Mouse (Mus musculus) cerebellum, adult (tissue): ENCODE measurements at regions not wholly inside any gene's neighbourhood (a gene's known extent, or its start where the extent isn't known, plus 50 kb on each side); places are given as distances from the start of the nearest gene placed in this dataset.

Experiments used
- ATAC-seq: cut with Nextera tagmentation; 2 replicates; pipeline ENCODE4 v1.9.2; 2017; ENCODE audit warnings: mild to moderate bottlenecking, moderate library complexity, mixed read lengths; ENCODE audit not compliant: insufficient number of reproducible peaks, low FRiP score, low TSS enrichment

- no peak for ATAC-seq
Observed at GRCm38 (mm10) chr16:87239105-87239504, 114.9 kb upstream of the N6amt1 start.

GRCm38 (mm10) chr16:87234199-87234598, 119.8 kb upstream of the N6amt1 start:
- no peak for ATAC-seq

DNA sequence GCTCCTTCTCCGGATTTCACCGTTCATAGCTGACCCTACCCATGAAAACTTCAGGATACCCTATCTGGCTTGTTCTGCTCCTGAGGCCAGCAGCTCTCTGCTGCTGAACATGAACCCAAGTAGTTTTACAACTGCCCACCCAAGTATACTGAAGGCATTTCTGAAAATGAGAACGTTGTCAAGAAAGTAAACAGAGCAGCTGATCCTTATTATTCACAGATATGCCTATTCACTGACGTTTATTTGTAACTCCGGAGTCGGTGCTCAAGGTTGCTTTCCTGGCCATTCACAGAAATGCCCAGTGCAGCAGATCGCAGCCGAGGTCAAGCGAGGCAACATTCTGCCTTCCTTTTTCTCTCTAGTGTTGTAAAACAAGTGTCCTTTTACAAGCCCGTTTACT, 128.4 kb upstream of the N6amt1 start:
- ATAC-seq: no peak

DNA sequence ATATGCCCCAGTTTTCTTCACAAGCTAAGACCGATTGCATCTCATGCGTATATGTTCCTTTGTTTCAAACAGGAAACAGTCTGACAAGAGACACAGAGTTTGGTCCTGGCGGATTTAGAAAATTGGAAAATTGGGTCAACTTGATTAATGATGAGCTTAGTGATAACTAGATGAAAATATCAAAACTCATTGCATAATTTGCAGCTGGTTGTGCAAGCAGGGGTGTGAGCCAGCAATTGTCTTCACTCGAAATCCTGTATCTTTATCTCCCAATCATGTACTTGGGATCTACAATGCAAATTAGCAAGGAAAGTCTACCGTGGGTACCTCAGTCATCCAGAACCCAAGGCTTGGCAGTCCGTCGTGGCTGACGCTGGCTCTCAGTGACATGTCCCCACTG, 128.9 kb upstream of the N6amt1 start:
- ATAC-seq: no peak

- ATAC-seq: no peak
Observed at GRCm38 (mm10) chr16:87224024-87224423, 130.0 kb upstream of the N6amt1 start.

- no peak for ATAC-seq
Observed at GRCm38 (mm10) chr16:87220611-87221010, 133.4 kb upstream of the N6amt1 start.

DNA sequence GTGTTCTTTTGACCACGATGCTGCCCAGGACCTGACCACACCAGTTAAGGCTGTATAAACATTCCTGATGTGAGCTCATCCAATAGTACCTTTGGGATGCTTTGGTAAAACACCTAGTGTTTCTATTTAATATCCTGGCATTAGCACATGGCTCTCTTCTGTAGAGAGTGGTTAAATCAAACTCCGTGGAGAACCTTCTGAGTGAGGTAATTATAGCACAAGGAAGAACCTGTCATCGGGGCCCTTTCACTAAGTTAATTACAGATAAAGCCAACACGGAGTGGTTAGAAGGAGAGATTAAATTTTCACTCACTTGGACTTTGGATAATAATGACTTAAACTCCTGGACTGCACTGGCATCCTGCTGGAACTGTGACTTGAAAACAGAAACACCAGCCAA, 133.8 kb upstream of the N6amt1 start:
- no peak for ATAC-seq

DNA sequence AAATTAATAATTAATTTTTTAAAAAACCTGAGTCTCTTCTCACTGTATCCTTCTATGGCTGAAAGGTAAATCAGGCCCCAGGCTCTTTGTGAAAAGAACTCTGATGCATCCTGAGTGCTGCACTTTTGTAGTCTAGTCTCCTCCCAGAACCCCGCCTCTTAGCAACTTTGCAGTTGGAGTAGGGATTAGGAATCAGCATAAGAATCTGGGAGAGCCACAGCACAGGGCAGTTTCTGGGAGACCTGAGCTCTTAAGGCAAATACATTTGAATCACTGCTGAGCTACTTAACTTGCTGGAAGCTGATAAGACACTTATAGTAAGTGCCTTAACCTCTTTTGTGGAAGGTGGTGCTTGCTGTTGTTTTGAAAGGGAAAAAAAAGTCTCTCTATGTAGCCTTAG, 146.1 kb upstream of the N6amt1 start:
- no peak for ATAC-seq

DNA sequence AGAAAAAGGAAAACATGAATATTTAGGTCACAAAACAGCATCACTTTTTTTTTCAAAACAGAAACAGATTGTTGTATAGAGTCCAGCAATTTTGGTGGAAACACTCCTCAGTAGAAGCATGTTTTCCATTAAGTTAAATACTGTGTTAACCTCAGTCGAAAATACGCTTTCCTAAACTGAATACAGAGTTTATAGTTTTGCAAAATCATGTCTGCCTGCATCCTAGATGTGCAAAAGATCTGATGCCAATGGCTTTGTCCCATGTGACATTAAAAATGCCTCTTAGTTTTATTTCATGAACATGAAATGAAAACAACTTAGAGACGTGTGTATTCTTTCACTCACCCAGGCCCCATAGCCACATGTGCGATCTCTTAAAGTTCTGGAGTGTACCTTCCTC, 163.5 kb upstream of the N6amt1 start:
- ATAC-seq: no peak

- no peak for ATAC-seq
Observed at GRCm38 (mm10) chr16:87188737-87189136, 165.2 kb upstream of the N6amt1 start.

DNA sequence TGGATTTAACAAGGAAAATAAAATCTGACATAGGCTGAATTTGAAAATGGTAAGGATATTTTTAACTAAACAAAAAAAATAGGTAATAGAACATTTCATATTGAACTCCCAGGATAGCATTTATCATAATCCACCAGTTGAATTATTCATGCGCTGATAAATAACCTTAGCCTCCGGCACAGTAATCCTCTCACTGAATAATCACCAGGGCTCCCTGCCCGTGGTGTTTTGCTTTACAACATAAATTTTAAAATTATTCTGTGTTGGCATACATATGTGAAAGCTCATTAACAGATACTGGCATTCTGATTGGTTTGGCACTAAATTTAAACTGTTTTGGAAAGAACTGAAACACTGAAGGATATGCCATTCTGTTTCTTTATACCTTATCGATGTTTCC, 181.6 kb upstream of the N6amt1 start:
- no peak for ATAC-seq

DNA sequence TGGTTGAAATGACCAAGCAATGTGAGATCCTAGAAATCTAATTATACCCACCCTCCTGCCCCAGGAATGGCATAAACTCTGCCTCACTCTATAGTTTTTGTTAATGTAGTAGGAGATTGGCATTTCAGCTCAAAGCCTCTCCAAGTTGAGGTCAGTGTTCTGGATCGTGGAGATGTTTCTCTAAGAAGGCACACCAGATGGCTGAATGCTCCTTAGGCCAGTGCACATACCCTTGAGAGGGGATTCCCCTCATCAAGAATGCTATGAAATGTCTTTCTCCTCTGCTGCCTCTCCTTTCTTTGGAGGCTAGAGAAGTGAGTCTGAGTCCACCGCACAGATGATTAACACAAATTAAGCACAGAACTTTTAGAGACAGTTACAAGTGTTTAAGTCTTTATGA, 214.7 kb upstream of the N6amt1 start:
- no peak for ATAC-seq

- no peak for ATAC-seq
Observed at GRCm38 (mm10) chr16:87136503-87136902, 217.5 kb upstream of the N6amt1 start.

- ATAC-seq: no peak
Observed at GRCm38 (mm10) chr16:87134452-87134851, 219.5 kb upstream of the N6amt1 start.

- no peak for ATAC-seq
Observed at GRCm38 (mm10) chr16:87133874-87134273, 220.1 kb upstream of the N6amt1 start.

- ATAC-seq: no peak
Observed at GRCm38 (mm10) chr16:87132082-87132481, 221.9 kb upstream of the N6amt1 start.

- ATAC-seq: no peak
Observed at GRCm38 (mm10) chr16:87130733-87131640, 223.0 kb upstream of the N6amt1 start.

DNA sequence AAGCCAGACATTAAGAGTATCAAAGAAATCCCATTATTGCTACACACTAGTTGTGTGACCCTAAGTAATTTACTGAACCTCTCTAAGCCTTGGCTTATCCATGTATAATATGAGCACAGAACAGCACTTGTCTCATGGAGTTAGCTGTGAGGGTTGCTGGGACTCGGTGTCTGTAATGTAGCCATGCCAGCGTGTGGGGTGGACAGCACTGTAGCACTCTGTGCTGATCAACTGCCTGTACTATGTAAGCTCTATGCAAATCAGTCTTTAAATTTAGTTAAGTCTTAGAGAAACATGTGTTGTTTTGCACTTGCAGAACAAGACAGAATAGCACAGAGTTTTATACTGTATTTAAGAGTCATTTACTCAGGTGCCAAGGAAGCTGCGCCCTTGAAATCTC, 225.0 kb upstream of the N6amt1 start:
- ATAC-seq: no peak

- ATAC-seq: no peak
Observed at GRCm38 (mm10) chr16:87128230-87128629, 225.8 kb upstream of the N6amt1 start.

GRCm38 (mm10) chr16:87124519-87124918, 229.5 kb upstream of the N6amt1 start:
- ATAC-seq: no peak

GRCm38 (mm10) chr16:87103599-87103998, 250.4 kb upstream of the N6amt1 start:
- ATAC-seq: no peak

DNA sequence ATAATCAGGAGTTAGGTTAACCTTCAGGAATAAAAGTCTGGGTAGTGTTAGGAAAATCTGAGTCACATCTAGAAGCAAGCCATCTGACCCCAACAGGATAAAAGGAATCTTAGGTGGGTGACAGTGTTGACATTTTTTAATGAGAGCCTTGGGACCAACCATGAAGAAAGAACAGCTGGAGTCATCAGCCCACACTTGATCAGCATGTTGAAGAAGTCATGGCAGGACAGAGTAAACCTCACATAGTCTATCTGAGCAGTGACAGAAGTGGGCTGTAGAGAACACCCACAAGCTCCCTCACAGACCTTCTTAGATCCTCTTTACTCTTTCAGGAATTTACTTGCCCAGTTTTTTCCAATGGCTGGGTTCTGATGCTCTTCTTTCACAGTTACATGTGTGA, 251.9 kb upstream of the N6amt1 start:
- ATAC-seq: no peak
